Mouse (Mus musculus) granulocyte monocyte progenitor cell, adult 5-6 weeks (primary cell): ENCODE results near the gene Gm128. TPM values are rescaled to one million over a fixed set of nuclear protein-coding genes. Genes with fewer than 3 reads are reported as not detected.

Source experiments
- ATAC-seq: replicated peaks from 2 replicates; pipeline ENCODE4 v1.8.0; 2016; ENCODE audit warnings: mild to moderate bottlenecking, moderate TSS enrichment, inconsistent platforms; ENCODE audit not compliant: poor library complexity, severe bottlenecking
- total RNA-seq, 2 experiments: library from RNA; stranded (forward) in 1 of 2; stranded (reverse) in 1 of 2; fragments of 200-712, 200-1000 nt in 1 of 2; fragments of >200 nt in 1 of 2; fragmentation: Nextera tagmentation in 1 of 2; gene quantifications; 2 replicates each; pipeline ENCODE4 v1.2.3; 2014 to 2017

Gm128 gene
- total RNA-seq (2014; fragmentation: Nextera tagmentation) (1.0 TPM in 1 of 2 replicates, not detected in the other), total RNA-seq (2017) (0.22 and 1.8 TPM in 2 replicates)

GRCm38 (mm10) chr3:95241498-95241897 lies at the start of gene Gm128:
Gene Gm128 (minus strand): TSS chr3:95241598.
- ATAC-seq: no peak

GRCm38 (mm10) chr3:95291041-95291440 lies 49.6 kb upstream of the Gm128 start:
- ATAC-seq: no peak

GRCm38 (mm10) chr3:95290156-95290555 lies 48.8 kb upstream of the Gm128 start:
- ATAC-seq: no peak

GRCm38 (mm10) chr3:95289419-95289818 lies 48.0 kb upstream of the Gm128 start:
- ATAC-seq: no peak

- ATAC-seq: no peak
Observed at GRCm38 (mm10) chr3:95287541-95287940, 46.1 kb upstream of the Gm128 start.

- ATAC-seq: no peak
Observed at GRCm38 (mm10) chr3:95286510-95286909, 45.1 kb upstream of the Gm128 start.

- no peak for ATAC-seq
Observed at GRCm38 (mm10) chr3:95286011-95286410, 44.6 kb upstream of the Gm128 start.

GRCm38 (mm10) chr3:95285390-95285789 lies 44.0 kb upstream of the Gm128 start:
- ATAC-seq: no peak

GRCm38 (mm10) chr3:95284501-95285281 lies 43.3 kb upstream of the Gm128 start:
- ATAC-seq: no peak

- ATAC-seq: no peak
Observed at GRCm38 (mm10) chr3:95284062-95284461, 42.7 kb upstream of the Gm128 start.

- no peak for ATAC-seq
Observed at GRCm38 (mm10) chr3:95283589-95283941, 42.2 kb upstream of the Gm128 start.

GRCm38 (mm10) chr3:95282865-95283588 lies 41.6 kb upstream of the Gm128 start:
- ATAC-seq: peak; percentile 46

GRCm38 (mm10) chr3:95282381-95282864 lies 41.0 kb upstream of the Gm128 start:
- peak; percentile 53 for ATAC-seq

- ATAC-seq: peak; percentile 77
Observed at GRCm38 (mm10) chr3:95281216-95282126, 40.1 kb upstream of the Gm128 start, which contains the start of the genes Mindy1 and Prune1. Gene Mindy1 (plus strand): TSS chr3:95281345. Gene Prune1 (minus strand): TSS chr3:95282076.

GRCm38 (mm10) chr3:95280747-95281146 lies 39.3 kb upstream of the Gm128 start:
- ATAC-seq: no peak

- ATAC-seq: no peak
Observed at GRCm38 (mm10) chr3:95277149-95277551, 35.8 kb upstream of the Gm128 start.

- ATAC-seq: no peak; the same call in 1 of the 2 replicates
Observed at GRCm38 (mm10) chr3:95276428-95276934, 35.1 kb upstream of the Gm128 start.

GRCm38 (mm10) chr3:95275161-95275560 lies 33.8 kb upstream of the Gm128 start:
- ATAC-seq: no peak

- ATAC-seq: no peak
Observed at GRCm38 (mm10) chr3:95274453-95274852, 33.1 kb upstream of the Gm128 start.

- no peak for ATAC-seq
Observed at GRCm38 (mm10) chr3:95273471-95273870, 32.1 kb upstream of the Gm128 start.
